Mouse (Mus musculus) small intestine, adult 2 months (tissue): Measurements from ENCODE around the gene Akr1a1.
"Not testable (repeated sequence)": the region's sequence is repeated elsewhere in the genome, so short reads cannot be mapped to it uniquely, and the experiment has no call there.

ENCODE experiments used
- CTCF ChIP-seq: fragments of 200-500 bp; IDR thresholded peaks from 2 replicates; pipeline ENCODE4 v1.5.1; 2012; ENCODE audit warnings: low read depth, mild to moderate bottlenecking, control low read depth, inconsistent platforms, low read length, moderate library complexity, mixed read lengths; ENCODE audit not compliant: insufficient replicate concordance, insufficient read length; ENCODE audit errors: extremely low read depth
- POLR2A ChIP-seq: fragments of 200-500 bp; IDR thresholded peaks from 2 replicates; pipeline ENCODE4 v1.6.1; 2012; ENCODE audit warnings: low read depth, mild to moderate bottlenecking, control low read depth, inconsistent platforms, low read length, moderate library complexity

GRCm38 (mm10) chr4:116674761-116675160 lies 23.3 kb upstream of the Akr1a1 start:
- TF ChIP-seq POLR2A, CTCF: not testable (repeated sequence)
